Mouse (Mus musculus) left cerebral cortex, postnatal 14 days (tissue): ENCODE results near the gene Vmp1. TPM values are rescaled to one million over a fixed set of nuclear protein-coding genes. Genes with fewer than 3 reads are reported as not detected.

Experiments used
- DNase-seq, 2 experiments: peaks; one replicate each; pipeline ENCODE4 v3.0.0; 2021 to 2022; ENCODE audit warnings: low spot score in 2 of 2, mixed read lengths in 1 of 2
- intact Hi-C: fragments of 180-260 bp; cut with DNase I; formaldehyde crosslinking; loops from one replicate; pipeline ENCODE4 v1.15.1; 2025
- microRNA-seq, 2 experiments: library from miRNA; unstranded; fragments of <30 nt; microRNA quantifications; one replicate each; pipeline ENCODE4 v1.2.0; 2022
- total RNA-seq, 2 experiments: library from RNA; stranded (reverse); gene quantifications; 2 replicates each; pipeline ENCODE4 v1.2.3; 2021

The Vmp1 gene
- total RNA-seq, 2 experiments from 2014 or later = 194 TPM

GRCm38 (mm10) chr11:86542851-86543250, 140.8 kb downstream of the Vmp1 start:
- intact Hi-C loops = no loop called here
- no peak for DNase-seq

- intact Hi-C loops = no loop called here
- no peak for DNase-seq
These were observed 143.2 kb downstream of the Vmp1 start for GRCm38 (mm10) chr11:86540476-86540845.

- intact Hi-C loops = no loop called here
- DNase-seq = no peak
These were observed 143.7 kb downstream of the Vmp1 start for GRCm38 (mm10) chr11:86539716-86540475.

GRCm38 (mm10) chr11:86538786-86539185, 144.8 kb downstream of the Vmp1 start:
- no peak for DNase-seq
- intact Hi-C loops = no loop called here

- intact Hi-C loops = no loop called here
- no peak for DNase-seq
These were observed 149.3 kb downstream of the Vmp1 start for GRCm38 (mm10) chr11:86534201-86534910.

Small RNA genes lying within 50 kb of the gene (microRNA-seq; reads per million reads assigned to microRNA genes)
- gene Mir21a = 617 to 746 reads per million in 2 experiments

Other genes starting within 250 kb of the Vmp1 start
- gene Rnft1, start 199.2 kb downstream of the Vmp1 start, total RNA-seq = 10 to 100 TPM; 24.4 to 25.3 TPM
- 10 to 100 TPM; 38.5 to 38.7 TPM for gene Rps6kb1, start 139.0 kb downstream of the Vmp1 start, total RNA-seq
- 1 to 10 TPM; 6.7 to 7.2 TPM for gene Tubd1, start 138.8 kb downstream of the Vmp1 start, total RNA-seq
- 10 to 100 TPM in 1 of 2 experiments, 1 to 10 TPM in 1; 8.1 to 10.2 TPM for gene Ptrh2, start 149 bp upstream of the Vmp1 start, total RNA-seq
- gene Cltc, start 73.7 kb upstream of the Vmp1 start, total RNA-seq = 100 to 1,000 TPM; 537 to 538 TPM
- gene Dhx40, start 123.9 kb upstream of the Vmp1 start, total RNA-seq = 10 to 100 TPM; 15.7 to 19.5 TPM